Mouse (Mus musculus): ENCODE measurements at regions not wholly inside any gene's neighbourhood (a gene's known extent, or its start where the extent isn't known, plus 50 kb on each side); places are given as distances from the start of the nearest gene placed in this dataset.

DNA sequence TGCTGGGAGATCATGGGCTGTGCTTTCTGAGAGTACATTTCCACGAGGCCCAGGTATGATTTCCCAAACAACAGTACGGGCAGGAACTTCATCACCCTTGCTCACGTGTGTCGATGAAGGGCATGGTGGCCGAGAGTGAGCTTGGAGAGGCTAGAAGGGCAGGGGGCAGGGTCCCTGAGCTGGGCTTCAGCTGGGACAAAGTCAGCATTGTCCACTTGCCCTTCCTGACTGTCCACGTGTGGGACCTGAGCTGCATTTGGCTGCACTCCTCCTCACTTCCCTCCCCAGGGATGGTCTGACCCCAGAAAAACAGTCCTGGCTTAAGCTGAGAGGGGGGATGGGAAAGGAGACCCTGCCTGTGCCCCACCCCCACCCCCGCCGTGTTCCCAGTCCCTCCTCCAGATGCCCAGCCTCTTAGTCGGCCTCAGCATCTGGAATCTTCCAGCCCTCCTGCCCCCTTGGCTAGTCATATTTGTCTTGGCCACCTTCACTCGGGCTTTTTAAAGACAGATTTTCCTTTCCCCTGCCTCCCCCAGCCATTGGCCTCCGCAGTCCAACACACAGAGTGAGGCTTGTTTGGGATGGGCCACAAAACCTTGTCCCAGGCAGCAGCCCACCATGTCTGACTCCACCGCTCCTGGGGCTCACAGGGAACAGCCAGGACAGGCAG is 58.6 kb downstream of the Isg20 start:
- H3K4me1 ChIP-seq (ENCODE audit: control insufficient read depth, insufficient read depth, low read length): peaks cover 8% of the 10 kb centered on the region; the same call in 1 of the 2 replicates
- TF ChIP-seq POLR2A (IDR thresholded peaks at IDR 0.05; ENCODE audit: low read depth, low read length) (no peak), CTCF (IDR thresholded peaks at IDR 0.05; ENCODE audit: borderline replicate concordance, insufficient read depth, low read length) (no peak)
- no peak overlapping the region for H3K4me3 ChIP-seq (ENCODE audit: insufficient read depth, low read length)
- peak overlapping the region; percentile 20 for H3K27ac ChIP-seq (ENCODE audit: insufficient read depth, low read length)

- Histone ChIP-seq H3K4me1 (ENCODE audit: control insufficient read depth, insufficient read depth, low read length) (no peaks in the 10 kb centered on the region), H3K4me3 (ENCODE audit: insufficient read depth, low read length) (no peak overlapping the region), H3K27ac (ENCODE audit: insufficient read depth, low read length) (no peak overlapping the region)
- no peak for TF ChIP-seq CTCF (IDR thresholded peaks at IDR 0.05; ENCODE audit: borderline replicate concordance, insufficient read depth, low read length)
- TF ChIP-seq POLR2A (IDR thresholded peaks at IDR 0.05; ENCODE audit: low read depth, low read length): no peak
These were observed 63.5 kb upstream of the Acan start for GRCm38 (mm10) chr7:78989751-78990206.

DNA sequence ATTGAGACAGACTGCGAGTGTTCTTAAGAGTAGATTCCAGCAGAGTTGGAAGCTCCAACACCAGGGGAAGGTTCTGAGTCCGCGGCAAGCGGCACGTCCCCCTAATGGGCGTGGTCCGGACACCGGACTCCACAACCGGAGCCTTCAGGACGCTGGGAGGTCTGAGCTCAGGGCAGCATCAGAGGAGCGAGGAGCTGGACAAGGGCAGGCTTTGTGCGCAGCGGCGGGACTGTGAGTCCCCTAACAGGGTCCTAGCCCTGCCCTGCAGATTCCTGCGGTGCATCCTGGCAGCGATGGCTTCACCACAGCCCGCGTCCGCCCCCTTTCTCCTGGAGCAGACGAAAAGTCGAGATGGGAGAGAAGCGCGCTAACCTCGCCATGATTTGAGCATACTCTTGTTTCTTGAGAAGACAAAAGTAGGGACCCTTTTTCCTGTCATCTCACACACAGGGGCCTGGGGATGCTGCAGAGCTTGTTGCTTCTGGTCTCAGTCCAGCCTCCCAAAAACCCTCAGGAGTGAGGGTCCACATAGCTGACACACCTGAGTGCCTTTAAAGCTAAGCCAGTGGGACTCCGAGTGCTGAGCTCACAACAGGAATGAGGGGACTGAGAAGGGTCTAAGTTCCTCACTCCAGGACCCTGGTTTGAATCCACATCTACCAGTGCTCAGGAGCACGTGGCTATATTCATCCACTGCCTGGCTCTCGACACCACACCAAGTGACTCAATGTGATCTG is 62.8 kb upstream of the Acan start:
- Histone ChIP-seq H3K4me1 (ENCODE audit: control insufficient read depth, insufficient read depth, low read length) (no peaks in the 10 kb centered on the region), H3K27ac (ENCODE audit: insufficient read depth, low read length) (no peak overlapping the region), H3K4me3 (ENCODE audit: insufficient read depth, low read length) (peak overlapping the region; percentile 19)
- TF ChIP-seq CTCF (IDR thresholded peaks at IDR 0.05; ENCODE audit: borderline replicate concordance, insufficient read depth, low read length): no peak
- no peak; the same call in 1 of the 2 replicates for TF ChIP-seq POLR2A (IDR thresholded peaks at IDR 0.05; ENCODE audit: low read depth, low read length)

GRCm38 (mm10) chr7:78992991-78993390 is 60.3 kb upstream of the Acan start:
- H3K4me1 ChIP-seq (ENCODE audit: control insufficient read depth, insufficient read depth, low read length): no peaks in the 10 kb centered on the region
- no peak for TF ChIP-seq CTCF (IDR thresholded peaks at IDR 0.05; ENCODE audit: borderline replicate concordance, insufficient read depth, low read length)
- TF ChIP-seq POLR2A (IDR thresholded peaks at IDR 0.05; ENCODE audit: low read depth, low read length): no peak
- no peak overlapping the region for H3K27ac ChIP-seq (ENCODE audit: insufficient read depth, low read length)
- no peak overlapping the region for H3K4me3 ChIP-seq (ENCODE audit: insufficient read depth, low read length)

- Histone ChIP-seq H3K27ac (ENCODE audit: insufficient read depth, low read length) (no peak overlapping the region), H3K4me3 (ENCODE audit: insufficient read depth, low read length) (no peak overlapping the region), H3K4me1 (ENCODE audit: control insufficient read depth, insufficient read depth, low read length) (no peaks in the 10 kb centered on the region)
- no peak for TF ChIP-seq CTCF (IDR thresholded peaks at IDR 0.05; ENCODE audit: borderline replicate concordance, insufficient read depth, low read length)
- no peak for TF ChIP-seq POLR2A (IDR thresholded peaks at IDR 0.05; ENCODE audit: low read depth, low read length)
These were observed 59.1 kb upstream of the Acan start for GRCm38 (mm10) chr7:78994134-78994533.

GRCm38 (mm10) chr7:78995034-78995433 is 58.2 kb upstream of the Acan start:
- H3K4me1 ChIP-seq (ENCODE audit: control insufficient read depth, insufficient read depth, low read length): no peaks in the 10 kb centered on the region
- H3K27ac ChIP-seq (ENCODE audit: insufficient read depth, low read length): no peak overlapping the region
- H3K4me3 ChIP-seq (ENCODE audit: insufficient read depth, low read length): no peak overlapping the region
- no peak for TF ChIP-seq POLR2A (IDR thresholded peaks at IDR 0.05; ENCODE audit: low read depth, low read length)
- no peak for TF ChIP-seq CTCF (IDR thresholded peaks at IDR 0.05; ENCODE audit: borderline replicate concordance, insufficient read depth, low read length)

DNA sequence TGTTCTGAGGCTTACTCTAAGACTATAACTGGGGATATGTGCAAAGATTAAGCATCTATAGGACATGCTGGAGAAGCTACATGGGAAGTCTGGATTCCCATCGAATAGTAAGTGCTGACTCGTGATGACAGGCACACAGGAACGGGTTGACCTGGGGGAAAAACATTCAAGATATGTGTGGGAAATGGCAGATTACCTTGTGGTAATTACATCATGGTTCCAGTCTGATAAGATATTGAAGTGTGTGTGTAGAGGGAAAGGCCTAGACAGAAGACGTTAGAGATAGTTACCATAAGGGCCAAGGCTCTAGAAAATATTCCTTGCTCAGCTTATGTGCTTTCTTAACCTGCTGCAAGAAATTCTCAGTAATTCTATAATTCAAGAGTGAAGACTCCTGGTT is 57.5 kb upstream of the Acan start:
- no peaks in the 10 kb centered on the region for H3K4me1 ChIP-seq (ENCODE audit: control insufficient read depth, insufficient read depth, low read length)
- TF ChIP-seq CTCF (IDR thresholded peaks at IDR 0.05; ENCODE audit: borderline replicate concordance, insufficient read depth, low read length): no peak
- TF ChIP-seq POLR2A (IDR thresholded peaks at IDR 0.05; ENCODE audit: low read depth, low read length): no peak
- H3K4me3 ChIP-seq (ENCODE audit: insufficient read depth, low read length): no peak overlapping the region
- no peak overlapping the region for H3K27ac ChIP-seq (ENCODE audit: insufficient read depth, low read length)
